Mouse (Mus musculus) stomach, embryonic 15.5 days (tissue): ENCODE data around the gene Ccdc15. TPM values are rescaled to one million over a fixed set of nuclear protein-coding genes. Genes with fewer than 3 reads are reported as not detected.
A peak's percentile ranks its signal among the peaks of the same experiment; 100 is the strongest.
"Not testable (repeated sequence)": the region's sequence is repeated elsewhere in the genome, so short reads cannot be mapped to it uniquely, and the experiment has no call there.

Experiments used
- ATAC-seq: fragments of 200-750 bp; cut with Nextera tagmentation; 2 replicates; pipeline ENCODE4 v1.8.0; 2017; ENCODE audit warnings: low read depth, moderate number of reproducible peaks, moderate TSS enrichment; ENCODE audit not compliant: insufficient read depth, low FRiP score
- H3K27ac ChIP-seq: fragments of 300-500 bp; sonication (generic); 2 replicates; pipeline ENCODE4 v1.5.1; 2015; ENCODE audit warnings: mild to moderate bottlenecking, inconsistent platforms
- H3K27me3 ChIP-seq: fragments of 300-500 bp; sonication (generic); replicated peaks from 2 replicates; pipeline ENCODE4 v1.6.1; 2015; ENCODE audit warnings: inconsistent platforms
- H3K36me3 ChIP-seq: fragments of 300-500 bp; sonication (generic); 2 replicates; pipeline ENCODE4 v1.6.1; 2015; ENCODE audit warnings: inconsistent platforms
- H3K4me1 ChIP-seq: fragments of 300-500 bp; sonication (generic); 2 replicates; pipeline ENCODE4 v1.6.1; 2015; ENCODE audit warnings: inconsistent platforms
- H3K4me2 ChIP-seq: fragments of 300-500 bp; sonication (generic); 2 replicates; pipeline ENCODE4 v1.6.1; 2015; ENCODE audit warnings: mild to moderate bottlenecking, inconsistent platforms
- H3K4me3 ChIP-seq: fragments of 300-500 bp; sonication (generic); replicated peaks from 2 replicates; pipeline ENCODE4 v1.5.1; 2015; ENCODE audit warnings: inconsistent platforms
- H3K9ac ChIP-seq: fragments of 300-500 bp; sonication (generic); 2 replicates; pipeline ENCODE4 v1.6.1; 2015; ENCODE audit warnings: inconsistent platforms
- H3K9me3 ChIP-seq: fragments of 300-500 bp; sonication (generic); 2 replicates; pipeline ENCODE4 v1.6.1; 2016; ENCODE audit warnings: inconsistent platforms
- WGBS: fragments of 180-500 bp; shearing (Covaris S2); methylation state at CpG from one replicate; pipeline ENCODE4 v1.1.7; 2015; 5-methylcytosine and 5-hydroxymethylcytosine counted together
- polyA plus RNA-seq: library from polyadenylated mRNA; unstranded; fragments of >200 nt; fragmentation: Nextera tagmentation; extraction: Ambion mirVana; gene quantifications from 2 replicates; pipeline ENCODE4 v1.2.1, GENCODE M21; 2015

The Ccdc15 gene
- polyA plus RNA-seq, 1 experiment from 2014 or later, result 6.3 TPM

GRCm38 (mm10) chr9:37347184-37347987, 846 bp downstream of the Ccdc15 start:
- H3K4me3 ChIP-seq, result peak overlapping the region; percentile 85
- peak overlapping the region; percentile 95 for H3K27ac ChIP-seq
- WGBS, result 15% methylated on average over 12 of the region's 12 CpGs
- H3K36me3 ChIP-seq, result no peaks in the 10 kb centered on the region
- H3K4me1 ChIP-seq, result no peaks in the 10 kb centered on the region; the same call in 1 of the 2 replicates
- H3K9me3 ChIP-seq, result no peaks in the 10 kb centered on the region
- H3K27me3 ChIP-seq, result no peaks in the 10 kb centered on the region
- H3K4me2 ChIP-seq, result peak overlapping the region; percentile 85
- peak overlapping the region; percentile 86 for H3K9ac ChIP-seq
- ATAC-seq, result 0 out of 2 replicates have a peak, but pooled peaks have one; percentile 4

GRCm38 (mm10) chr9:37345406-37345805, 2.8 kb downstream of the Ccdc15 start:
- no peak for ATAC-seq
- H3K27me3 ChIP-seq, result no peaks in the 10 kb centered on the region
- H3K4me1 ChIP-seq, result no peaks in the 10 kb centered on the region; the same call in 1 of the 2 replicates
- no peaks in the 10 kb centered on the region for H3K36me3 ChIP-seq
- H3K9ac ChIP-seq, result no peak overlapping the region
- no peak overlapping the region for H3K4me2 ChIP-seq
- 75% methylated on average over 3 of the region's 3 CpGs for WGBS
- no peak overlapping the region for H3K27ac ChIP-seq
- no peak overlapping the region for H3K4me3 ChIP-seq
- H3K9me3 ChIP-seq, result no peaks in the 10 kb centered on the region

GRCm38 (mm10) chr9:37329456-37329855, 18.8 kb downstream of the Ccdc15 start:
- ATAC-seq, result no peak
- no peak overlapping the region for H3K9ac ChIP-seq
- no peak overlapping the region for H3K4me2 ChIP-seq
- H3K27ac ChIP-seq, result no peak overlapping the region
- no peak overlapping the region for H3K4me3 ChIP-seq
- H3K36me3 ChIP-seq, result no peaks in the 10 kb centered on the region
- H3K9me3 ChIP-seq, result no peaks in the 10 kb centered on the region
- 39% methylated on average over 3 of the region's 3 CpGs for WGBS
- H3K27me3 ChIP-seq, result no peaks in the 10 kb centered on the region
- H3K4me1 ChIP-seq, result no peaks in the 10 kb centered on the region

- Histone ChIP-seq H3K4me1 (no peaks in the 10 kb centered on the region), H3K9me3 (no peaks in the 10 kb centered on the region), H3K36me3 (no peaks in the 10 kb centered on the region), H3K9ac (no peak overlapping the region), H3K27me3 (no peaks in the 10 kb centered on the region), H3K27ac (no peak overlapping the region), H3K4me3 (no peak overlapping the region), H3K4me2 (no peak overlapping the region)
- 86% methylated on average over 1 of the region's 1 CpGs for WGBS
- ATAC-seq, result no peak
Observed at GRCm38 (mm10) chr9:37301720-37302119, 46.5 kb downstream of the Ccdc15 start.

- not testable (repeated sequence) for H3K4me2 ChIP-seq, H3K4me1 ChIP-seq, H3K9ac ChIP-seq, ATAC-seq, H3K9me3 ChIP-seq, H3K36me3 ChIP-seq, H3K27me3 ChIP-seq, H3K4me3 ChIP-seq, H3K27ac ChIP-seq
- WGBS, result 69% methylated on average over 1 of the region's 1 CpGs
Observed at GRCm38 (mm10) chr9:37300501-37300900, 47.7 kb downstream of the Ccdc15 start.

GRCm38 (mm10) chr9:37295586-37295985, 52.6 kb downstream of the Ccdc15 start:
- Histone ChIP-seq H3K4me1 (no peaks in the 10 kb centered on the region), H3K4me2 (no peak overlapping the region), H3K27me3 (no peaks in the 10 kb centered on the region), H3K9ac (no peak overlapping the region), H3K9me3 (no peaks in the 10 kb centered on the region), H3K36me3 (no peaks in the 10 kb centered on the region), H3K4me3 (no peak overlapping the region), H3K27ac (no peak overlapping the region)
- ATAC-seq, result no peak

GRCm38 (mm10) chr9:37266622-37267021, 81.6 kb downstream of the Ccdc15 start:
- Histone ChIP-seq H3K36me3 (no peaks in the 10 kb centered on the region), H3K9ac (no peak overlapping the region), H3K9me3 (no peaks in the 10 kb centered on the region), H3K27me3 (no peaks in the 10 kb centered on the region), H3K4me3 (no peak overlapping the region), H3K27ac (no peak overlapping the region), H3K4me2 (no peak overlapping the region), H3K4me1 (no peaks in the 10 kb centered on the region)
- ATAC-seq, result no peak
- WGBS, result 86% methylated on average over 2 of the region's 2 CpGs

- H3K4me2 ChIP-seq, result peak overlapping the region; percentile 84
- no peaks in the 10 kb centered on the region for H3K9me3 ChIP-seq
- no peaks in the 10 kb centered on the region for H3K4me1 ChIP-seq
- no peak overlapping the region for H3K27ac ChIP-seq
- no peaks in the 10 kb centered on the region for H3K27me3 ChIP-seq
- H3K36me3 ChIP-seq, result no peaks in the 10 kb centered on the region
- peak; percentile 40; the same call in 1 of the 2 replicates for ATAC-seq
- no peak overlapping the region for H3K9ac ChIP-seq
- WGBS, result 27% methylated on average over 7 of the region's 7 CpGs
- peak overlapping the region; percentile 42; the same call in 1 of the 2 replicates for H3K4me3 ChIP-seq
Observed at GRCm38 (mm10) chr9:37255889-37256225, 92.4 kb downstream of the Ccdc15 start.

GRCm38 (mm10) chr9:37255149-37255888, 92.9 kb downstream of the Ccdc15 start, which contains the start of gene Slc37a2:
Gene Slc37a2, minus strand, starts transcription at chr9:37255738.
- 2% methylated on average over 38 of the region's 38 CpGs for WGBS
- Histone ChIP-seq H3K27me3 (no peaks in the 10 kb centered on the region), H3K4me3 (peak within 1 kb of the TSS; percentile 42), H3K4me2 (peak within 1 kb of the TSS; percentile 84), H3K9me3 (no peaks in the 10 kb centered on the region), H3K27ac (no peak within 1 kb of the TSS), H3K4me1 (no peaks in the 10 kb centered on the region), H3K36me3 (no peaks in the 10 kb centered on the region), H3K9ac (no peak within 1 kb of the TSS)
- ATAC-seq, result peak; percentile 75

GRCm38 (mm10) chr9:37254531-37255110, 93.6 kb downstream of the Ccdc15 start:
- Histone ChIP-seq H3K4me1 (no peaks in the 10 kb centered on the region), H3K4me2 (peak overlapping the region; percentile 84), H3K27ac (no peak overlapping the region), H3K9me3 (no peaks in the 10 kb centered on the region), H3K9ac (no peak overlapping the region), H3K4me3 (peak overlapping the region; percentile 42), H3K27me3 (no peaks in the 10 kb centered on the region), H3K36me3 (no peaks in the 10 kb centered on the region)
- no peak for ATAC-seq
- WGBS, result 23% methylated on average over 6 of the region's 6 CpGs

- Histone ChIP-seq H3K9ac (no peak overlapping the region), H3K36me3 (no peaks in the 10 kb centered on the region), H3K27me3 (no peaks in the 10 kb centered on the region), H3K4me2 (no peak overlapping the region), H3K9me3 (no peaks in the 10 kb centered on the region), H3K27ac (no peak overlapping the region), H3K4me1 (0 out of 2 replicates have a peak, but pooled peaks cover 6% of the 10 kb centered on the region), H3K4me3 (no peak overlapping the region)
- 77% methylated on average over 6 of the region's 6 CpGs for WGBS
- no peak for ATAC-seq
Observed at GRCm38 (mm10) chr9:37250631-37251030, 97.6 kb downstream of the Ccdc15 start.

- no peak for ATAC-seq
- no peak overlapping the region for H3K4me3 ChIP-seq
- H3K36me3 ChIP-seq, result no peaks in the 10 kb centered on the region
- H3K4me1 ChIP-seq, result 0 out of 2 replicates have a peak, but pooled peaks cover 6% of the 10 kb centered on the region
- WGBS, result 80% methylated on average over 3 of the region's 3 CpGs
- H3K4me2 ChIP-seq, result no peak overlapping the region
- no peaks in the 10 kb centered on the region for H3K27me3 ChIP-seq
- no peak overlapping the region for H3K27ac ChIP-seq
- no peak overlapping the region for H3K9ac ChIP-seq
- H3K9me3 ChIP-seq, result no peaks in the 10 kb centered on the region
Observed at GRCm38 (mm10) chr9:37249976-37250375, 98.3 kb downstream of the Ccdc15 start.
